In genomic region chr11:115473626-115474275, GRCm38 (mm10) we compare ENCODE assay signal across 7 mouse cellular contexts. TPM values are rescaled to one million over a fixed set of nuclear protein-coding genes. Genes with fewer than 3 reads are reported as not detected.
A peak's percentile ranks its signal among the peaks of the same experiment; 100 is the strongest.
DNase-seq lines count a peak whose midpoint lies in the region; ATAC-seq lines count a peak whose summit lies in the region.

No protein-coding gene starts in this region.

- H3K4me3 ChIP-seq in embryonic facial prominence, embryonic 11.5 days (ENCODE audit: low read depth, low read length): no peak overlapping the region
- no peak overlapping the region; the same call in 1 of the 2 replicates for H3K4me3 ChIP-seq in limb, embryonic 11.5 days (ENCODE audit: low read depth, low read length)
- H3K4me3 ChIP-seq in midbrain, embryonic 15.5 days: 0 out of 2 replicates have a peak overlapping the region, but pooled peaks have one; percentile 3

- H3K9ac ChIP-seq in embryonic facial prominence, embryonic 11.5 days (replicated peaks; ENCODE audit: low read length): 0 out of 2 replicates have a peak overlapping the region, but pooled peaks have one; percentile 5
- peak overlapping the region; percentile 17; the same call in 1 of the 2 replicates for H3K9ac ChIP-seq in limb, embryonic 11.5 days (ENCODE audit: low read length)
- H3K9ac ChIP-seq in midbrain, embryonic 15.5 days: peak overlapping the region; percentile 12; the same call in 1 of the 2 replicates

- peaks cover 6% of the 10 kb centered on the region for H3K4me1 ChIP-seq in embryonic facial prominence, embryonic 11.5 days (ENCODE audit: control insufficient read depth, insufficient read depth, low read length)
- peaks cover 8% of the 10 kb centered on the region for H3K4me1 ChIP-seq in limb, embryonic 11.5 days (ENCODE audit: control insufficient read depth, insufficient read depth, low read length)
- peaks cover 33% of the 10 kb centered on the region for H3K4me1 ChIP-seq in midbrain, embryonic 15.5 days

- peak; percentile 87 for DNase-seq in adrenal gland, postnatal 25 days
- peak; percentile 99 for DNase-seq in embryonic facial prominence, embryonic 11.5 days (ENCODE audit: low spot score)
- DNase-seq in heart, adult 11 months: peak; percentile 99
- peak; percentile 98 for DNase-seq in kidney, adult 18-20 months
- DNase-seq in limb, embryonic 11.5 days (ENCODE audit: low spot score): peak; percentile 98
- DNase-seq in spleen, postnatal 14 days (ENCODE audit: low spot score in 2 of 2): peak; percentile 91 to 93

- ATAC-seq in embryonic facial prominence, embryonic 11.5 days (replicated peaks; ENCODE audit: insufficient number of reproducible peaks, low FRiP score, low TSS enrichment, low read depth): 0 out of 2 replicates have a peak, but pooled peaks have one; percentile 4
- ATAC-seq in limb, embryonic 11.5 days (ENCODE audit: insufficient number of reproducible peaks, low FRiP score, low TSS enrichment, low read depth): no peak
- peak; percentile 18; the same call in 1 of the 2 replicates for ATAC-seq in midbrain, embryonic 15.5 days (replicated peaks)

- 7% methylated on average over 15 of the region's 15 CpGs for WGBS in embryonic facial prominence, embryonic 11.5 days
- WGBS in limb, embryonic 11.5 days: 10% methylated on average over 15 of the region's 15 CpGs
- 25% methylated on average over 15 of the region's 15 CpGs for WGBS in midbrain, embryonic 15.5 days

- H3K9me3 ChIP-seq in embryonic facial prominence, embryonic 11.5 days (replicated peaks; ENCODE audit: control insufficient read depth, low read length): no peaks in the 10 kb centered on the region
- no peaks in the 10 kb centered on the region for H3K9me3 ChIP-seq in limb, embryonic 11.5 days (ENCODE audit: control insufficient read depth, low read length)
- no peaks in the 10 kb centered on the region for H3K9me3 ChIP-seq in midbrain, embryonic 15.5 days

- peak overlapping the region; percentile 66 for H3K27ac ChIP-seq in embryonic facial prominence, embryonic 11.5 days (replicated peaks; ENCODE audit: low read depth, low read length)
- peak overlapping the region; percentile 56; the same call in 1 of the 2 replicates for H3K27ac ChIP-seq in limb, embryonic 11.5 days (replicated peaks; ENCODE audit: low read depth, low read length)
- H3K27ac ChIP-seq in midbrain, embryonic 15.5 days: peak overlapping the region; percentile 47

- no peaks in the 10 kb centered on the region for H3K27me3 ChIP-seq in embryonic facial prominence, embryonic 11.5 days (ENCODE audit: control insufficient read depth, insufficient read depth, low read length)
- H3K27me3 ChIP-seq in limb, embryonic 11.5 days (ENCODE audit: control insufficient read depth, insufficient read depth, low read length): no peaks in the 10 kb centered on the region
- no peaks in the 10 kb centered on the region for H3K27me3 ChIP-seq in midbrain, embryonic 15.5 days (replicated peaks)

- H3K4me2 ChIP-seq in embryonic facial prominence, embryonic 11.5 days (ENCODE audit: low read depth, low read length): peak overlapping the region; percentile 17; the same call in 1 of the 2 replicates
- H3K4me2 ChIP-seq in limb, embryonic 11.5 days (ENCODE audit: low read depth, severe bottlenecking): peak overlapping the region; percentile 32
- H3K4me2 ChIP-seq in midbrain, embryonic 15.5 days: peak overlapping the region; percentile 13; the same call in 1 of the 2 replicates

- no peaks in the 10 kb centered on the region for H3K36me3 ChIP-seq in embryonic facial prominence, embryonic 11.5 days (replicated peaks; ENCODE audit: control insufficient read depth, insufficient read depth, low read depth, low read length)
- H3K36me3 ChIP-seq in limb, embryonic 11.5 days (ENCODE audit: control insufficient read depth, insufficient read depth, low read length): no peaks in the 10 kb centered on the region
- H3K36me3 ChIP-seq in midbrain, embryonic 15.5 days (replicated peaks): no peaks in the 10 kb centered on the region

RNA-seq across cellular contexts. Expression of gene Armc7, which starts 1.7 kb away (rescaled TPM):
- total RNA-seq in adrenal gland, postnatal 25 days (2021): 11.4 and 11.5 TPM in 2 replicates
- 8.1 and 8.7 TPM in 2 replicates for polyA plus RNA-seq in embryonic facial prominence, embryonic 11.5 days (2014; fragmentation: Nextera tagmentation; extraction: Ambion mirVana)
- 7.7 and 8.8 TPM in 2 replicates for polyA plus RNA-seq in limb, embryonic 11.5 days (2014; fragmentation: Nextera tagmentation; extraction: Ambion mirVana)
- polyA plus RNA-seq in midbrain, embryonic 15.5 days (2015; fragmentation: Nextera tagmentation; extraction: Ambion mirVana): 20.6 and 20.9 TPM in 2 replicates

RNA-seq across cellular contexts. Expression of gene Slc16a5, which starts 11.5 kb away (rescaled TPM):
- total RNA-seq in adrenal gland, postnatal 25 days (2021): not detected in 2 replicates
- 0.22 TPM in 1 of 2 replicates, not detected in the other for polyA plus RNA-seq in embryonic facial prominence, embryonic 11.5 days (2014; fragmentation: Nextera tagmentation; extraction: Ambion mirVana)
- 0.09 and 0.26 TPM in 2 replicates for polyA plus RNA-seq in limb, embryonic 11.5 days (2014; fragmentation: Nextera tagmentation; extraction: Ambion mirVana)
- polyA plus RNA-seq in midbrain, embryonic 15.5 days (2015; fragmentation: Nextera tagmentation; extraction: Ambion mirVana): 0.09 and 0.42 TPM in 2 replicates

RNA-seq across cellular contexts. Expression of gene Nt5c, which starts 17.9 kb away (rescaled TPM):
- 131 and 151 TPM in 2 replicates for total RNA-seq in adrenal gland, postnatal 25 days (2021)
- 67.4 and 70.7 TPM in 2 replicates for polyA plus RNA-seq in embryonic facial prominence, embryonic 11.5 days (2014; fragmentation: Nextera tagmentation; extraction: Ambion mirVana)
- 58.2 and 60.9 TPM in 2 replicates for polyA plus RNA-seq in limb, embryonic 11.5 days (2014; fragmentation: Nextera tagmentation; extraction: Ambion mirVana)
- 98.4 and 108 TPM in 2 replicates for polyA plus RNA-seq in midbrain, embryonic 15.5 days (2015; fragmentation: Nextera tagmentation; extraction: Ambion mirVana)

RNA-seq across cellular contexts. Expression of gene Trim80, which starts 33.4 kb away (rescaled TPM):
- total RNA-seq in adrenal gland, postnatal 25 days (2021): 0.21 TPM in 1 of 2 replicates, not detected in the other
- polyA plus RNA-seq in embryonic facial prominence, embryonic 11.5 days (2014; fragmentation: Nextera tagmentation; extraction: Ambion mirVana): not detected in 2 replicates
- polyA plus RNA-seq in limb, embryonic 11.5 days (2014; fragmentation: Nextera tagmentation; extraction: Ambion mirVana): 0.21 TPM in 1 of 2 replicates, not detected in the other
- not detected in 2 replicates for polyA plus RNA-seq in midbrain, embryonic 15.5 days (2015; fragmentation: Nextera tagmentation; extraction: Ambion mirVana)

RNA-seq across cellular contexts. Expression of gene Jpt1, which starts 40.4 kb away (rescaled TPM):
- total RNA-seq in adrenal gland, postnatal 25 days (2021): 91.7 and 92.8 TPM in 2 replicates
- 654 and 692 TPM in 2 replicates for polyA plus RNA-seq in embryonic facial prominence, embryonic 11.5 days (2014; fragmentation: Nextera tagmentation; extraction: Ambion mirVana)
- polyA plus RNA-seq in limb, embryonic 11.5 days (2014; fragmentation: Nextera tagmentation; extraction: Ambion mirVana): 526 and 537 TPM in 2 replicates
- 1,600 and 1,616 TPM in 2 replicates for polyA plus RNA-seq in midbrain, embryonic 15.5 days (2015; fragmentation: Nextera tagmentation; extraction: Ambion mirVana)
